Mouse (Mus musculus) mature B cell (primary cell): ENCODE measurements around the gene Mettl7a2.
"Not testable (repeated sequence)": the region's sequence is repeated elsewhere in the genome, so short reads cannot be mapped to it uniquely, and the experiment has no call there.

ENCODE experiments used
- in situ Hi-C: fragments of 300-500 bp; cut with MboI; formaldehyde crosslinking; loops from 2 replicates; pipeline ENCODE4 v1.14.3; 2019

The Mettl7a2 gene

GRCm38 (mm10) chr15:100352711-100353250 is at the start of gene Mettl7a2, which contains the start of gene Methig1:
Gene Mettl7a2, plus strand, starts transcription at chr15:100353200.
Gene Methig1, plus strand, starts transcription at chr15:100353149.
- in situ Hi-C loops: no loop called here

GRCm38 (mm10) chr15:100303428-100304018 is 49.5 kb upstream of the Mettl7a2 start:
- in situ Hi-C loops: no loop called here

GRCm38 (mm10) chr15:100304019-100304991 is 48.7 kb upstream of the Mettl7a2 start, which contains the start of gene Mettl7a1:
Gene Mettl7a1, plus strand, starts transcription at chr15:100304140.
- in situ Hi-C loops: no loop called here

DNA sequence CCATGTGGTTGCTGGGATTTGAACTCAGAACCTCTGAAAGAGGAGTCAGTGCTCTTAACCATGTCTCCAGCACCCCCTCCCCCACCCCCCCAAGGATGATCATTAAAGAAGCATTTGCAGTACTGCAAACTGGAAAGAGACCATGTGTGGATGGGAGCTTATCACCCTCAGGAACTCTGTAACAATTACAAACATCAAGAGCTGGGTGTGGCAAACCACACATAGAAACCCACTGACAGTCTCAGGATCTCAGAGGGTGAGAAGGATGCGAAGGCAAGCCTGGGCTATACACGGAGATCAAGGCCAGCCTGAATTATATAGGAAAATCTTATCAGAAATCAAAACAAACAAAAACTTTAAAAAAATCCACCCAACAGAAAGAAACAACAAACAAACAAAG is 46.8 kb upstream of the Mettl7a2 start:
- in situ Hi-C loops: no loop called here

GRCm38 (mm10) chr15:100307438-100308096 is 45.4 kb upstream of the Mettl7a2 start:
- in situ Hi-C loops: not testable (repeated sequence)

DNA sequence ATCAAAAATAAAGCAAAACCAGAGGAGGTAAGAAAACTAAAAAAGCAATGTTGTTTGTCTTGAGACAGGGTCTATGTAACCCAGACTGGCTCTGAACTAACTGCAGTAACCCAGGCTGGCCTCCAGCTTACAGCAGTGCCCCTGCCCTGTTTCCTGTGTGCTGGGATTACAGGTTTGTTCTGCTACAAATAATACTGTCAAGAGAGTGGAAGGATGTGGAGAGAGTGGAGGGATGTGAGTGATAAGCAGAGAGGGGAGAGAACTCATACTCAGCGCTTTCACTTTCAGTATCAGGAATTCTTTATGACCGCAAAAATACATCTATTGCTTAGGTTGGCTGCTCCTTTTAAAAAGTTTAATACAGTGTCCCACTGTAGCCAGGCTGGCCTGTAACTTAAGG is 40.7 kb upstream of the Mettl7a2 start:
- in situ Hi-C loops: no loop called here

- in situ Hi-C loops: no loop called here
Measured at GRCm38 (mm10) chr15:100314448-100315145, 38.4 kb upstream of the Mettl7a2 start.

DNA sequence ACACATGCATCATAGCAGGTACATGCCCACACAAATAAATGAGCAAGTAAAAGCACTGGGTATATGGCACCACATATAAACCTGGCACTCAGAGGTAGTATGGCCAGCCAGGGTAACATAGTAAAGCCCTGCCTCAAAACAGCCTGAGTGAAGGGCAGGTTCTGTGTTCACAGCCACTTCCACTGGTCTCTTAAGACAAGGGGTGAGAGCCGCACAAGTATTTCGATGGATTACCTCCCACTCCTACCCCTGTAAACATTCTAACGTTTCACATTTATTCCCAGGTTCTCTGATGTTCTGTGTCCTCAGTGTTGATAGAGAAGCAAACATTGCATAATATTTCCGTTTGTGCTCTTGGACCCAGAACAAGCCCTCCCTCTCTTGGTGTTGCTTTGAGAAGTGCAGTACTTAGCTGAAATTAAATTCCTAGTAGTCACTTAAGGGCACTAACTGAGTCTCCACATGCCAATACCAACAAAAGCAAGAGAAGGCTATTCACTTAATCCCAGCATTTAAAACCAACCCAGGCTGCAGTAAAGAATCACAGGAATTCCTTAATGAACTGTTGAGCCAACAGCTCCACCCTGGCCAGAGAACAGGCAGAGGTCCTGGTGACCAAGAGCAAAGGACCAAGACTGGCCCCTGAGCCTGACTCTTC is 34.9 kb upstream of the Mettl7a2 start:
- in situ Hi-C loops: not testable (repeated sequence)

DNA sequence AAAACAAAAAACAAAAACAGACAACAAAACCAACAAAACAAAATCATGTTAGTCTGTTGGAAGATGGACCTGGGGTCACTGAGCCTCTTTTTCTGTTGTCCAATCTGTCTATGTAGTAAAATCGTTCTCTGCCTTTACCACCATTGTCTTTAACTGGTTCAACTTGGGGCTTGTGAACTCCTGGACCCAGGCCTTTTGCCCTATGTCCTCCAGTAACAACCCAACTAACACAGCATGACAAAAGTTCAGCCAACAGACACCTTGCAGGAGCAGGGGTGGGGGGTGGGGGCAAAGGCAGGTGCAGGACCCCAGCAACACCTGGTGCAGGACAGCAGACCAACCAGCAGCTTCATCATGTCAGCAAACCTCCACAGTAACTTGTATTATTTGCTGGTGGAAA is 33.1 kb upstream of the Mettl7a2 start:
- in situ Hi-C loops: no loop called here

- in situ Hi-C loops: no loop called here
Measured at GRCm38 (mm10) chr15:100320295-100320905, 32.6 kb upstream of the Mettl7a2 start.

DNA sequence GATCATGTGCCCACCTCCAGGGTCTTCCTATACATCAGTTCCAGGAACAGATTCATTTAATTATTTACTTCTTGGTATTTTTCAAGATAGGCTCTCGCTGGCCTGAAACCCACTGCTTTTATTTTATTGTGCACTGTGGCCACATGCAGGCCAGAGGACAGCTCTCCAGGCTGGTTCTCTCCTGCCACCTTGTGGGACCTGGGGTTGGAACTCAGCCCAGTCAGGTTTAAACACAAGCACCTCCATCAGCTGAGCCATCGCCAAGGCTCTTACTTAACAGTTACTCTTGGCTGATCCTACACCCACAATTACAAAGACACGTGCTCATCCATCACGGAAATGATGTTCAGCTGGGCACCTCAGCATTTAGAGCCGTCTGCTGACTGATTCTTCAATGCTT is 31.9 kb upstream of the Mettl7a2 start:
- in situ Hi-C loops: no loop called here

DNA sequence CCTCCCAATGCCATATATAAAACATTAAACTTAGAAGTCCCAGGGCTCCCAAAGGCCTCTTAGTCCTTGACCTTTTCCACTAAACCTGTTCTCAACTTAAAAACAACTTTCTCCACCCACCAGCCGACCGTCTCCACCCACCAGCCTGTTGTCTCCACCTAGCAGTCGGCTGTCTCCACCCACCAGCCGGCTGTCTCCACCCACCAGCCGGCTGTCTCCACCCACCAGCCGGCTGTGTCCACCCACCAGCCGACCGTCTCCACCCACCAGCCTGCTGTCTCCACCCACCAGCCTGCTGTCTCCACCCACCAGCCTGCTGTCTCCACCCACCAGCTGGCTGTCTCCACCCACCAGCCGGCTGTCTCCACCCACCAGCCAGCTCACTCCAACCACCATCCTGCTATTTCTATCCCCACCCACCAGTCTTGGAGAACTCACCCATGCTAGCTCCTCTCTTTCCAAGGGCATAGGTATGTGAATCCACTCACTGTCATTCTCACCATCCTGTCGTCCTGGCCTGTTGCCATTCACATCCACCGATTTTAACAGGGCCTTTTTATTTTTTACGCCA is 28.9 kb upstream of the Mettl7a2 start:
- in situ Hi-C loops: no loop called here

- in situ Hi-C loops: no loop called here
Measured at GRCm38 (mm10) chr15:100325235-100325634, 27.8 kb upstream of the Mettl7a2 start.

- in situ Hi-C loops: not testable (repeated sequence)
Measured at GRCm38 (mm10) chr15:100328089-100328488, 24.9 kb upstream of the Mettl7a2 start.

DNA sequence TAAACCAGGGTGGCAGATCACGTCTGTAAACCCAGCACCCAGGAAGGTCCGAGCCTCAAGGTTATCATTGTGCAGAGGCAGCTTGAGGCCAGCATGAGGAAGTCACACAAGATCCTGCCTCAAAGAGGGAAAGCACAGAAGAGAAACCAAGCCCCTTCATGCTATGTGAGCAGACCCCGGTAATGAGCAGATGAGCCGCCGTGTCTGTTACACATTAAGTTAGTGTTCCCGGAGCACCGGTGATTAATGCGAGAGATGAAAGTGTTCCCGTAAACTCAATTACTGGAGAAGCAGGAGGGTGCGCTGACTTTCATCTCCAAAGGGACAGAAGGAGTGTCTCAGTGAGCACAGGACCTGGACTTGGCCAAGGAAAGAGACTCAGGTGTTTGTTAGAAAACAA is 23.7 kb upstream of the Mettl7a2 start:
- in situ Hi-C loops: not testable (repeated sequence)

DNA sequence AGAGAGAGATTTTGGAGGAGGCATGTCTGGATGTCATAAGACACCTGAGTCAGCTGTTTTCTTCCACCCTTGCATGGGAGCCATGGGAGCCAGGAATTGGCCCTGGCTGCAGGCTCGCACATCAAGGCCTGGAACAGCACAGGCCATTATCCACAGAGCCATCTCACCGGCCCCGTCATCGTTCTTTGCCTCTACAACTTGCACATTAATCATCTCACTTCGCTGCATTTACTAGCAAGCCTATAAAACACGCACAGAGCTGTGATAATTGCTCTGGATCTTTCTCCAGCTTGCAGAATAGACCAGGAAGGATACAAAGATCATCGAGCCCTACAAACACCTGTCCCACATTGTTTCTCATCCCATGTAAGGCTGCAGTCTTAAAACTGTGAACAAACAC is 22.3 kb upstream of the Mettl7a2 start:
- in situ Hi-C loops: no loop called here

GRCm38 (mm10) chr15:100332077-100332961 is 20.7 kb upstream of the Mettl7a2 start:
- in situ Hi-C loops: not testable (repeated sequence)

- in situ Hi-C loops: no loop called here
Measured at GRCm38 (mm10) chr15:100334629-100335028, 18.4 kb upstream of the Mettl7a2 start, which contains the start of gene Mettl7a3. Gene Mettl7a3, plus strand, starts transcription at chr15:100334929.

DNA sequence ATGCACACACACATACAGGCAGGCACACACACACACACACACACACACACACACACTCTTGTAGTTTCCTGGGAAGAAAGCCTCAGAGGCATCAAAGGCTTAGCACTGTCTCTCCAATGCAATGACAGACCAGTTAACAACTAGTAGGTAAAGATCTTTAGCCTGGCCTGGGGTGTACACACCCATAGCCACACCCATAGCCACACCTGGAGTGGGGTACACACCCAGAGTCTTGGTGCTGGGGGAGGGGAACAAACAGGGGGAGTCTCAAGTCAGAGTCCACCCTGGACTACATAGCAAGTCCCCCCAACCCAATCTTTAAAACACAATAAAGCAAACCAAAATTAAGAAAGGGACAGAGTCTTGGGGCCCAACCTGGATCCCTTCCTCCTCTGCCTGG is 15.7 kb upstream of the Mettl7a2 start:
- in situ Hi-C loops: not testable (repeated sequence)
